Mouse (Mus musculus): Measurements from ENCODE around the gene Ncam1. TPM values are rescaled to one million over a fixed set of nuclear protein-coding genes. Genes with fewer than 3 reads are reported as not detected.

Ncam1 gene
- polyA plus RNA-seq, 1 experiment from 2014 or later, result 217 TPM

DNA sequence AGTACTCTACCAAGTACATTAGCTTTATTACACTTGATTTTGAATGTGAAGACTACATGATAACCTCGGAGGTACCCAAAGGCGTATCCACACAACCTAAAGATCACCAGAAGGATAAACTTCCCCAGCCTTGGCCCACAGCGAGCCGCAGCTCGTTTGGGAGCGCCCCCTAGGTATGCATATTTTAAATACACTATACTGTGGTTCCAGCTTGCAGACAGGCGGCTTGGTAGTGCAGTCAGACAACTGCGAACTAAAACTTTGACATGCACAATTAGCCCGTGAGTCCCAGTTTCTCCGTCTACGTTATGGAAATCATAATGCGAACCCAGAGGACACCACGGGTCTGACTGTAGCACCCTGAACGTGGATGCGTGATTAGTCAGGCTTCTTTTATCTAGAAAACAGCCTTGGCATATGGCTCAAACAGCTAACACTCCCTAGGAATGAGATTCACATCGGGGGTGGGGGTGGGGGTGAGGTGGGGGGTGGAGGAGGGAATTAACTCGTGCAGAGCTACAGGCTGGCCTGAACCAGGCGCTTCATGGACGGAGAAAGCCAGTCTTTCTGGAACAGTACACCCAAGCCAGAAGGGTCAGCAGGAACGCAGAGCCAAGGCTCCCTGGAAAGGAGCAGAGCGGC, 313.4 kb downstream of the Ncam1 start:
- peak; percentile 52 for ATAC-seq
- no peaks in the 10 kb centered on the region for H3K36me3 ChIP-seq (ENCODE audit: poor library complexity, severe bottlenecking)
- H3K4me2 ChIP-seq, result peak overlapping the region; percentile 88
- peaks cover 5% of the 10 kb centered on the region; the same call in 1 of the 2 replicates for H3K27me3 ChIP-seq
- H3K9me3 ChIP-seq (replicated peaks), result no peaks in the 10 kb centered on the region
- peak overlapping the region; percentile 59 for H3K9ac ChIP-seq
- peak overlapping the region; percentile 49 for H3K4me3 ChIP-seq
- no peak overlapping the region for H3K27ac ChIP-seq
- 4% methylated on average over 21 of the region's 21 CpGs for WGBS
- peaks cover 25% of the 10 kb centered on the region for H3K4me1 ChIP-seq

DNA sequence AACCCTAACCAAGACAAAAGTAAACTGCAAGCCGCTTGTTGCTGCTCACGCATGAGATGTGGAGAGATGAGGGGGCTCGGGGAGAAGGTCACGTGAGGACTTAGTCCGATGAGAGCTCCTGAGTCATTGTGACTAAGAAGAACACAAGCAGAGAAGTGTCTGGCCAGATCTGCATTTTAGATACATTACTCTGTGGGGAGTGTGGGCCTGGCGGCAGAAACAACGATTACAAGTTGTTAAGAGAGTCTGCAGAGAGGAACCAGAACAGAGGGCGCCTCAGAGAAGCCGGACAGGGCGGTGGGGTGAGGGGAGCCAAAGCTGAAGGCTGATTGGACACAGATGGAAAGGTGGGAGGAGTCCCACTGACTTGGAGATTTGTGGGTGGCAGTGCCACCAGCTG, 315.4 kb downstream of the Ncam1 start:
- Histone ChIP-seq H3K4me1 (peaks cover 17% of the 10 kb centered on the region), H3K27ac (no peak overlapping the region), H3K4me3 (no peak overlapping the region), H3K36me3 (ENCODE audit: poor library complexity, severe bottlenecking) (no peaks in the 10 kb centered on the region), H3K27me3 (peaks cover 5% of the 10 kb centered on the region; the same call in 1 of the 2 replicates), H3K9ac (no peak overlapping the region), H3K9me3 (replicated peaks) (no peaks in the 10 kb centered on the region), H3K4me2 (peak overlapping the region; percentile 27)
- no peak for ATAC-seq
- 28% methylated on average over 10 of the region's 10 CpGs for WGBS

DNA sequence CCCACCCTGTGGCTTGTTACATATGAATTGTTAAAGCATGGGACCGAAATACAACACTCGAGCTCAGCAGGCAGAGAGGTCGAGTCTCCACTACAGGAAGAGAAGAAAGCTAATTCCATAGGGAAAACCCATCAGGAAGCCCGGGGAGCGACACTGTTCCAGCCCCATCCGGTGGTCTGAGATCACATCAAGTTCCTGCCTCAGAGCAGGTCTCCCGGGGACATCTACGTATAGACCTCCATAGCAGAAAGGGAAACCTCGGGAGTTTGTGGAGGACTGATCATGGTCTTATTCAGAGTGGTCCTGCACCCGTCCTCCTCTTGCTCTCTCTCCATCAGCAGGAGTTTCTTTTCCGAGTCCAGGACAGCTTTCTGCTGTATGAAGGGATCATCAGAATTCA, 326.6 kb downstream of the Ncam1 start:
- ATAC-seq, result no peak
- WGBS, result 79% methylated on average over 11 of the region's 11 CpGs
- Histone ChIP-seq H3K36me3 (ENCODE audit: poor library complexity, severe bottlenecking) (no peaks in the 10 kb centered on the region), H3K4me1 (no peaks in the 10 kb centered on the region), H3K27me3 (no peaks in the 10 kb centered on the region), H3K4me3 (no peak overlapping the region), H3K4me2 (no peak overlapping the region), H3K9me3 (replicated peaks) (no peaks in the 10 kb centered on the region), H3K9ac (no peak overlapping the region), H3K27ac (no peak overlapping the region)

DNA sequence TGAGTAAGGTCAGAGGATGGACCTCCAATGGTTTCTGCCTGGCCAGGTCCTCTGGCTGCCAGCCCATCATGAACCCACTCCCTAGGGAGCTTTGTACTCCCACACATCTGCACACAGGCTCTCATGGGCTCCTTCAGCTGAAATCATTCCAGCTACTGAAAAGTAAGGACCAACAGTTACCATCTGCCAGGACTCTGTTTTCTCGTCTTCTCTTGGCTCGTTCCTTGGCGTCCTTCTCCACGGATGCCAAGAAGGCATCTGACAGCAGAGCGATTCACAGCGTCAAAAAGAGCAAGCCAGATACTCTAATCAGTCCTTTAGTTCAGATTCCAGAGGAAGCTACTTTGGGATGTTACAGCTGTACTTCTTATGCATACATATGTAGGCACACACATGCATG, 327.8 kb downstream of the Ncam1 start:
- H3K4me1 ChIP-seq, result no peaks in the 10 kb centered on the region
- H3K9me3 ChIP-seq (replicated peaks), result no peaks in the 10 kb centered on the region
- no peak for ATAC-seq
- H3K4me2 ChIP-seq, result no peak overlapping the region
- H3K27ac ChIP-seq, result no peak overlapping the region
- no peak overlapping the region for H3K4me3 ChIP-seq
- no peaks in the 10 kb centered on the region for H3K36me3 ChIP-seq (ENCODE audit: poor library complexity, severe bottlenecking)
- H3K9ac ChIP-seq, result no peak overlapping the region
- WGBS, result 75% methylated on average over 6 of the region's 6 CpGs
- no peaks in the 10 kb centered on the region for H3K27me3 ChIP-seq

DNA sequence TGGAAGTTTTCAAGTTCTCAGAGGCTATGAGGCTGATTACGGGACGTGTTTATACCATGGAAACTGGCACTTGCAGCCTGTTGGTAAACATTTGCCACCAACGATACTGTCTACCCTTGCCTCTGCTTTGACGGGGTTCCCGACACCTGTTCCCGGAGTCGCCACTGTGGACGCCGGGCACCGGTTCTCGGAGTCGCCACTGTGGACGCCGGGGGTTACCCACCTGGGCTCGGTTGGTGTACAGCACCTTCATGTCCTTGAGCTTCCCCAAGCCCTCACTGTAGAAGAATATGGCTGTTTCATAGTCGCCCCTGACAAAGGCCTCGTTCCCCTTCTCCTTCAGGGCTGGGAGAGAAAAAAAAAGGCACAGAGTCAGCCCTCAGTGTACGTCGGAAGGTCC, 328.7 kb downstream of the Ncam1 start:
- H3K9ac ChIP-seq, result no peak overlapping the region
- H3K9me3 ChIP-seq (replicated peaks), result no peaks in the 10 kb centered on the region
- WGBS, result 92% methylated on average over 19 of the region's 19 CpGs
- no peak overlapping the region for H3K4me3 ChIP-seq
- no peak overlapping the region for H3K27ac ChIP-seq
- ATAC-seq, result no peak
- no peak overlapping the region for H3K4me2 ChIP-seq
- no peaks in the 10 kb centered on the region for H3K36me3 ChIP-seq (ENCODE audit: poor library complexity, severe bottlenecking)
- H3K27me3 ChIP-seq, result no peaks in the 10 kb centered on the region
- no peaks in the 10 kb centered on the region for H3K4me1 ChIP-seq

DNA sequence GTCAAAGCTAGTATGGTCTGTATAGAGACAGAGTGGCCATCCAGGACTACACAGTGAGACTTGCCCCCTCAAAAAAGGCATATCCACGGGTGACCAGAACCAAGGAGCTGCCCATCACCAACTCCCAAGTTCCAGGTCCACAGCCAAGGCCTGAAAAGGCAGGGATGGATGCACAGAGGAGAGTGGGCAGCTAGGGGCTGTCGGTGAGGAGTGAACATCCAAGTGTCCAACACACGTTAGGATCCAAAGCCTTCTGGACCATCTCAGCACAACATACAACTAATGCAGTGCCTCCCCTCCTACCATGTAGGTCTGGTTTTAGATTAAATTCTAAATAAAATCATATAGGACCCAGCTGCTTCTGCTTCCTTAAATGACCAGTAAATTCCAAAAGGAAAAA, 342.6 kb downstream of the Ncam1 start:
- H3K27me3 ChIP-seq, result no peaks in the 10 kb centered on the region
- no peaks in the 10 kb centered on the region for H3K36me3 ChIP-seq (ENCODE audit: poor library complexity, severe bottlenecking)
- no peak overlapping the region for H3K27ac ChIP-seq
- H3K4me2 ChIP-seq, result no peak overlapping the region
- H3K4me1 ChIP-seq, result no peaks in the 10 kb centered on the region
- 0 out of 2 replicates have a peak, but pooled peaks cover 6% of the 10 kb centered on the region for H3K9me3 ChIP-seq (replicated peaks)
- whole genome bisulfite sequencing, result 86% methylated on average over 3 of the region's 3 CpGs
- no peak overlapping the region for H3K9ac ChIP-seq
- ATAC-seq, result no peak
- no peak overlapping the region for H3K4me3 ChIP-seq

DNA sequence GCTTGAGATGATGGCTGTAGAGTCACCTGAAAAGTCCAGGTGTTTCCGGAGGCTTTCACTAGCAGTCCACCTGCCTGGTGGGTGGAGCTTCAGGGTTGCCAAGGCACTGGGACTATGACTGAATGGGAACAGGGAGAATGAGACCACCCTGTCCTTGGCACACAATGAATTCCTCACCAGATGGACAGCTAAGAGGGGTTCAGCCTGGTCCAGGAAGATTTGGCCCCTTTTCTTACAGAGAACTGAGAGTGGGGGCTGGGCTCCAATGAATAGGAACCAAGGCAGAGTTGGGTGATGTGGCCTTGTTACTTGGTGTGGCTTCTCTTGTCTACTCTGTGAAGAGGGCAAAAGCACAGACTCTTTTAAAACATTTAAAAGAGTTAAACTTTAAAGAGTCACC, 346.3 kb downstream of the Ncam1 start:
- no peak overlapping the region for H3K9ac ChIP-seq
- H3K9me3 ChIP-seq (replicated peaks), result 0 out of 2 replicates have a peak, but pooled peaks cover 6% of the 10 kb centered on the region
- no peak overlapping the region for H3K27ac ChIP-seq
- H3K4me2 ChIP-seq, result no peak overlapping the region
- no peak overlapping the region for H3K4me3 ChIP-seq
- H3K4me1 ChIP-seq, result no peaks in the 10 kb centered on the region
- WGBS, result 94% methylated on average over 1 of the region's 1 CpGs
- no peak for ATAC-seq
- H3K36me3 ChIP-seq (ENCODE audit: poor library complexity, severe bottlenecking), result no peaks in the 10 kb centered on the region
- no peaks in the 10 kb centered on the region for H3K27me3 ChIP-seq

Data from forebrain, embryonic 13.5 days (tissue).